Mouse (Mus musculus) thymus, adult 18-20 months (tissue): ENCODE data around the gene Prf1.

Experiments
- DNase-seq, 2 experiments: peaks; one replicate each; pipeline ENCODE4 v3.0.0; 2022; ENCODE audit warnings: mixed read lengths in 2 of 2

The Prf1 gene

DNA sequence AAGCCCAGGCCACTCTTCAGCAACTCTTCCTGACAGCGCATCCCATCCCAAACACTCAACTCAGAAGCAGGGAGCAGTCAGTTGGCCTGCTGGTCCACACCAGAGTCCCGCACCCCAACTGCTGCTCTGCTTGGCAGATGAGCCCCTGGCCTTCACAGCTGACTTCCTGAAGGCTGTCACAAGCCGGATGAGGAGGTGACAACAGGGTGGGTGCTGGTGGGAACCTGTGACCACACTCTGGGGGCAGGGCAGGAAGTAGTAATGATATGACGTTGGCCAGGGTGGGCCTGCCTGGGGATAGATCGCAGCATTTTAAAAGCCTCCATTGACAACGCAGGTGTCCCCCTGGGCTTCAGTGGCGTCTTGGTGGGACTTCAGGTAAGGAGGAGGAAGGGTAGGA lies at the start of gene Prf1:
Prf1 (plus strand) TSS at position 357 of the 400 bp plus-strand sequence.
- peak; percentile 67 to 76 for DNase-seq

- DNase-seq, result no peak
Measured at GRCm38 (mm10) chr10:61248596-61249114, 49.0 kb upstream of the Prf1 start.

DNA sequence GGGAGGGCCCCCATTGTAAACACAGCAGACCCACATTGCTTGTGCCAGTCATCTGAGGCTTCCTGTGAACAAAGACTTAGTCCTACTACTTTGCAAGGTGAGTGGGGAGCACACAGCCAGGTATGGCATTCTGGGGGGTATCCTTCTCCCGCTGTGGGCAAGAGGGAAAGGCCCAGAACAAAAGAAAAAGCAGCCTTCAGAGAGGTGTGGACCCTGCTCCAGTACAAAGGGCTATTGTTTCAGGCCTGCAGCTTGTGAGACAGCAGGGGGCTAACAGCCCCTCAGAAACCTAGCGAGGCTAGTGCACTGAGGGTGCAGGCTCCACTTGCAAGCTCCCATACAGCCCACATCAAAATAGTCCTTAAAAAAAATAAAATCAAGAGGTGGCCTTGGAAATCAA lies 47.7 kb upstream of the Prf1 start:
- DNase-seq, result no peak

GRCm38 (mm10) chr10:61254761-61255160 lies 42.9 kb upstream of the Prf1 start:
- DNase-seq, result no peak

DNA sequence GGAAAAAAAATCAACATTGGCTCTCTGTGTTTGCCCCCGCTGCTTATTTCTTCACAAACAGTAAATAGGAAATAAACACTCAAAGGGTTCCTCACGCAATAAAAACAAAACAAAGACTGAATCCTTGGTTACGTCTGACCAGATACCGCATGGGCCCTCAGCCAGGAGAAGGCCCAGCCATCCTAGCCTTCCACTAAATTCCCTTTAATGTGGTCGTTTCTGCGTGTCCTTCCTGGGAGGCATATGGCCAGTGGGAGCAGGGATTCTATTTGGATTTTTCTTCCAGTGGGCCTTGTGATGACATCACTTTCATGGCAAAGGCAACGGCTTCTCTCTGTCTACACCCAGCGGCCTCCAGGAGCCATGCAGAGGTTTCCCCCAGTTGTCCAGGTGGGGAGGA lies 42.4 kb upstream of the Prf1 start:
- DNase-seq, result no peak

DNA sequence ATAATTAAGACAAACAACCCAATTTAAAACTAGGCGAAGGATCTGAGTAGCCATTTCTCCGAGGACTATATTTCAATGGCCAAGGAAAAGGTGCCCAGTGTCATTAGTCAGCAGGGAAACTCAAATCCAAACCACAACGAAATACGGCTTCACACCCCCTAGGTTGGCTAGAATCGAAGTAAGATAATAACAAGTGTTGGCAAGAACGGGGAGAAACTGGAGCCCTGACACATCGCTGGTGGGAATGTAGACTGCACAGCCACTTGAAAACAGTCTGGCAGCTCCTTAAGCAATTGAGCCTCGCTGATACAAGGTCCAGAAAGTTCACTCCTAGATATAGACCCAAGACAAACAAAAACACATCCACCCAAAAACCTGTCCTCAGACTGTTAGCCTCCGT lies 41.0 kb upstream of the Prf1 start:
- DNase-seq, result no peak

- no peak for DNase-seq
Measured at GRCm38 (mm10) chr10:61258131-61258530, 39.5 kb upstream of the Prf1 start.

GRCm38 (mm10) chr10:61261229-61262156 lies 36.1 kb upstream of the Prf1 start:
- no peak for DNase-seq

GRCm38 (mm10) chr10:61263606-61264005 lies 34.0 kb upstream of the Prf1 start:
- no peak for DNase-seq

DNA sequence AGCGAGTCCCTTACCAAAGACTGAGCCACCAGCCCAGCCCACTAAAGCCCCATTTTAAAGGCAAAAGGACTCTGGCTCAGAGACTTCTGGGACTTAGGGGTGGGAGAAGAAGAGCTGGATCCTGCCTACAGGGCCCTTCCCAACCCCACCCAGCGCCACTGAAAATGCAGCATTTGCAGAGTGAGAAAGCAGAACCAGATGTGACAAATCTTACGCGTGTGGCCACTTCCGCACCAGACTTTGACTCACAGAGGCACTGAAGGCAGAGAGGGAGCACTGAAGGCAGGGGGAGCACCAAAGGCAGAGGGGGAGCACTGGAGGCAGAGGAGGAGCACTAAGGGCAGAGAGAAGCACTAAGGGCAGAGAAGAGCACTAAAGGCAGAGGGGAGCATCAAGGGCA lies 30.3 kb upstream of the Prf1 start:
- no peak for DNase-seq

- no peak for DNase-seq
Measured at GRCm38 (mm10) chr10:61272089-61272626, 25.5 kb upstream of the Prf1 start.

GRCm38 (mm10) chr10:61272631-61273030 lies 25.0 kb upstream of the Prf1 start:
- no peak for DNase-seq

- DNase-seq, result no peak
Measured at GRCm38 (mm10) chr10:61273081-61273843, 24.4 kb upstream of the Prf1 start, which contains the start of gene Adamts14. Gene Adamts14 (minus strand): TSS chr10:61273438.

GRCm38 (mm10) chr10:61273844-61274215 lies 23.8 kb upstream of the Prf1 start:
- DNase-seq, result no peak

DNA sequence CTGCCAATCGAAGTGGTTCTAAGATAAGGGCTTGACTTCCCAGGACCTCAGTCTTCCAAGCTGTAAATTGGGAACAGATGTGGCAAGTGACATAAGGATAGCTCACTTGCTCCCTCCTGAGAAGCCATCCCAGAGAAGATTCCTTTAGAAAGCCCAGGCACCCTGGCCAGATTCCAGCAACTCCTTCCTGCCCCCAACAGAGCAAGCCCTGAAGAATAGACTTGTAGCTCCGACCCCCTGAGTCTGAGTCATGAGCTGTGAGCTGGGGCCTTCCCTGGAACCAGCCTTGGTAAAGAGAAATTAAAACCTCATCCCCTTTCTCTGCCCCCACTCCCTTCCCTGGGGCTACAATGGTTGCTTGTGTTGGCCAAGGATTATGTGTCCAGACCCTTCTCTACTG lies 23.1 kb upstream of the Prf1 start:
- no peak for DNase-seq

DNA sequence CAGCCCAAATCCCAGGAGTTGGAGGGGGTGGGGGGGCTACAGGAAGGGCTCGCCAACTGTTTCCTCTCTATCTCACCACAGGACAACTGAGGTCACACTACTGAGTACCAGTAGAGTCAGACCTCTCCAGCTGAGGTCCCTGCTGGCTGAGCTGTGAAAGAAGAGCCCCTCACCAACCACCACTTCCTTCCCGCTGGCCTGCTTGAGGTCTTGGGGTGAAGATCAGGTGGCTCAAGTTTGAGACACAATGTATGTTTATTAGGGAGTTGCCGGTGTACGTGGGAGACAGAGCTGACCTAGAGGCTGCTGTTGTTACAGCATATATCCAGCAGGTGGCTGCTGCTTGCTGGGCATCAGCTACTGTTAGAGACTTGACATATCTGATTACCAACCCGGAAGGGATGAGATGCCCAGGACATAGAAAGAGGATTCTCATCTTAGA lies 21.9 kb upstream of the Prf1 start:
- DNase-seq, result no peak

DNA sequence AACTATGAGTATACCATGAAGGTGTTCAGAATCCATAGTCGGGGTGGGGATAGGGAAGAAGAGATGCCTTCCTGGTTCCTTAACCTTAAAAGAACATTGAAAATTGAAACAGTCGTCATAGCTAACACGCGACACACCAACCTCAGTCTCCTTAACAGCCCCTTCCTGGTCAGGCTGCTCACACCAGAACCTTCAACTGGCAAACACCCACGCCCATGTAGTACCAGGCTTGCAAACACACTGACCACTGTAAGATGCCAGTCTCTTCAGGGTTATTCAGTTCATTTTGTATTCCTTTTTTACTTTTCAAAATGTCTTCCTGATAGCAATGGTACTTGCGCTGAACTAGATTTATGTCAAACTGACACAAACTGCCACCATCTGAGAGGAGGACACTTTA lies 20.6 kb upstream of the Prf1 start:
- DNase-seq, result no peak

GRCm38 (mm10) chr10:61277918-61278674 lies 19.5 kb upstream of the Prf1 start:
- DNase-seq, result no peak

GRCm38 (mm10) chr10:61281115-61281514 lies 16.5 kb upstream of the Prf1 start:
- DNase-seq, result no peak

DNA sequence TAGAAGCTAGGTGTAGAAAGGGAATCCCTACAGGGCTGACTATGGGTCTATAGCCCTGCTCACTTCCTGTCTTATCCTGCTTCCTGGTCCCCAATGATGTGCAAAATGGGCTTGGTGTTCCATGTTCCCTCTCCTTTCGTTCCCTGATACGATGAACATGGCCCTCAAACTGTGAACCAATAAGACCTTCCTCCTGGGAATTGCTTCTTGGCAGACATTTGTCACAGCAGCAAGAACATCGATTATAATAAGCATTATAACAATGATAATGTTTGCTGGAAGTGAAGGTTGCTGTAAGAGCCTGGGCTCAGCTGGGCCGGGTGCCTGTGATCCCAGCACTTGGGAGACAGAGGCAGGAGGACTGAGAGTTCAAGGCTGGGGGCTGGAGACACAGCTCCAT lies 13.3 kb upstream of the Prf1 start:
- DNase-seq, result no peak

DNA sequence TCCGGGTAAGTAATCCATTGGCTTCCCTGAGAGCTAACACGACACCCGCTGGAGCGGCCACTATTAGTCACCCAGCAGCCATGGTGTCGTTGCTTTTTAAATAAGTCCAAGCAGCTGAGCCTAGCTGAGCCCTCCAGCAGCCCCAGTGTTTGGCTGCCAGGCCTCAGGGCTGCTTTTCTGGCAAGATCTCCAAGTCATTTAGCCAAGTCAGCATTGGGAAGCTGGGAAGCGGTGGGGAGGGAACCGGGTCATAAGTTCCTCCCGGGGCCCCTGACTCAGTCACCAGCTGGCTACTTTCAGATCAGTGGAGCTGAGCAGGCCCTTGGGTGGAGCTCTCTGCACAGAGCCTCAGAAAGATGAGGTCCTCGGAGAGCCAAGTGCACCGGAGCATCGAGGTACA lies 12.4 kb upstream of the Prf1 start:
- DNase-seq, result no peak

- DNase-seq, result no peak
Measured at GRCm38 (mm10) chr10:61286246-61286645, 11.4 kb upstream of the Prf1 start.

DNA sequence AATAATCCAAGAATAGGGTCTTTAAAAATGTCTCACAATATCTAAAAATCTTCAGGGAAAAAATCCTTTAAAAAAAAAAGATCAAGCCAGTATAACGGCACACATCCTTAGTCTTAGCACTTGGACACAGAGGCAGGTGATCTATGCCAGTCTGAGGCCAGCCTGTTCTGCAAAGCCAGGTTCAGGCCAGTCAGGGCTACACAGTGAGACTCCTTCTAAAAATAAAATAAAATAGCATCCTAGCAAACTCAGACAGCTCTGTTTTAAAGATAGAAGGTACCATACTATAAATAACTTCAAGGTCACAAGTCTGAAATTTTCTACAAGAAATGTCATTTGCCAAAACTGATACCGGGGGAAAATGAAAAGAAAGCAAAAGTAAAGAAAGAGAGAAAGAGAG lies 7.6 kb upstream of the Prf1 start:
- no peak for DNase-seq
